Mouse (Mus musculus): ENCODE data around the gene Carnmt1.

GRCm38 (mm10) chr19:18650473-18650872 lies 20.1 kb upstream of the Carnmt1 start:
- TF ChIP-seq CTCF (IDR thresholded peaks at IDR 0.05; ENCODE audit: extremely low read depth, insufficient read depth, insufficient read length, insufficient replicate concordance) (no peak), POLR2A (IDR thresholded peaks at IDR 0.05; ENCODE audit: low read depth, low read length) (no peak)
